Mouse (Mus musculus) olfactory bulb, adult 2 months (tissue): ENCODE measurements at regions not wholly inside any gene's neighbourhood (a gene's known extent, or its start where the extent isn't known, plus 50 kb on each side); places are given as distances from the start of the nearest gene placed in this dataset.

ENCODE experiments used
- CTCF ChIP-seq: fragments of 200-500 bp; IDR thresholded peaks from 2 replicates; pipeline ENCODE4 v1.5.1; 2012; ENCODE audit warnings: low read depth, mild to moderate bottlenecking, low read length, moderate library complexity; ENCODE audit not compliant: insufficient read depth
- POLR2A ChIP-seq: fragments of 200-500 bp; IDR thresholded peaks from 2 replicates; pipeline ENCODE4 v1.6.1; 2012; ENCODE audit warnings: mild to moderate bottlenecking, low read depth, low read length, moderate library complexity; ENCODE audit not compliant: insufficient read depth

GRCm38 (mm10) chr17:47262986-47263385 lies 105.7 kb upstream of the Mrps10 start:
- TF ChIP-seq CTCF (no peak), POLR2A (no peak)
